Mouse (Mus musculus) megakaryocyte-erythroid progenitor cell, adult 5 weeks (primary cell): ENCODE measurements around the gene Sobp. TPM values are rescaled to one million over a fixed set of nuclear protein-coding genes. Genes with fewer than 3 reads are reported as not detected.

Source experiments
- polyA plus RNA-seq: library from polyadenylated mRNA; stranded (reverse); fragments of >175 nt; gene quantifications from 2 replicates; pipeline ENCODE4 v1.2.3, GENCODE M21; 2012

The Sobp gene
- polyA plus RNA-seq = 0.40 and 0.57 TPM in 2 replicates

DNA sequence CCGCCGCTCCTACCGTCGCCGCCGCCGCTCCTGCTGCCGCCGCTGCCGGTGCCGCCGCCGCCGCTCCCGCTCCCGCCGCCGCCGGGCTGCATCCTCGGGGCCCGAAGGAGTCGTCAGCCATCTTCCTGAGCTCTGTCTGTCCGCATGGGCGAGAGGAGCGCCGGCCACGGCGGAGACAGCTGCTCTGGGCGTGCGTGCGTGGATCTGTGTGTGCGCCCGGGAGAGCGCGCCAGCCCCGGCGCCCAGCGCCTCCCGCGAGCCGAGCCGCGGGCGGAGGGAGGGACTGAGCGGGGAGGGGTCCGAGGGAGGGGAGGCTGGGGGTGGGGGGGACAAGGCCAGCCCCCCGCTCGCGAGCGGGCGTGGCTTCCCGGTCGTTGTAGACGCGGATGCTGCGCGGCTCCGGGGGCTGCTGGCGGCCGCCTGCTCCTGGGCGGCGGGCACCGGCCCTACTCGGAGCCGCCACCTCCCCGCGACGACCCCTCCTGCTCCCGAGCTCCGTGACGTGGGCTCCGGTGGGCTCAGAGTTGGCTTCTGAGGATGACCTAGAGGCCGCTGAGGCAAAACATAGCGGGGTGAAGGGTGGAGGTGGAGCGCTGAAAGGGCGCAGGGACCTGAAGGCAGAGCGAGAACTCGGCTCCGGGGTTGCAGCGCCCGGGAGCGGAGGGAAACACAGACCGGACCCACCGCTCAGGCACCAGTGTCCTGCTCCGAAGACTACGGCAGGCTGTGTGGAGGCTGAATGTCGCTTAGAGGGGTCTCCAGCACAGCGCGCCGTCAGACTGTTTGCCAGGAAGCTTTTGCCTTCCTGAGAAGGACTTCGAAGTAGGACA is at the start of gene Sobp, which contains the start of gene 9030612E09Rik:
Gene Sobp, minus strand, starts transcription at position 205 of the 830 bp plus-strand sequence.
Gene 9030612E09Rik, plus strand, starts transcription at position 379 of the 830 bp plus-strand sequence.

DNA sequence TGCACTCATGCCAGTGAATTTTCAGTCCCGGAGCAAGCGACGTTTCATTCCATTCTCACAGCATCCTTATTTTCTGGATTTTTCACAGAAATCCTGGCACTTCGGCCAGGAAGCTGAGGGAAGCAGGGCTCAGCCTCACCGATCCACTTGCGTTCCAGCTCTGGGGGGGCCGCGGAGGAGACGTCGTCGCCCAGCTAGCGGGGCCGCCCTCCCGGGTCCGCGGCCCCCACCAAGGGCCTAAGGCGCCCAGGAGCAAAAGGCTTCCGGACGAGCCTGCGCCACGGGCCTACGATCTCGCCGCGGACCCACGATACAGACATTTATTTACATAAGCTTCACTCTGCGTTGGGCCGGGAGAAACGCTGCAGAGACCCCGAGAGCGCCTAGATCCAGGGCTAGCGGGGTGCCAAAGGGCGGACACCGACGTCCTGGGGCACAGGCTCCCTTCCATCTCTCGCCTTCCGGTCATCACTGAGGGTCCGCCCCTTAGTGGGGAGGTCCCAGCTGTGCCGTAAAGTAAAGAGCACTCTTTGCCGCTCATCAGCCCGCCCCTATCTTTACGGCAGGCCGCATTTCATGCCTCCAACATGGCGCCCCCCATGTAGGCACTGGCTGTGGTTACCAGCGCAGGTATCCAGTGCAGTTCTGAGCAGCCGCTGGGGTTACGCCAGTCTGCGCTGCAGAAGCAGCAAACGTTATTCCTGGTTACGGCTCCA is 46.7 kb upstream of the Sobp start, which contains the start of gene Pdss2:
Gene Pdss2, plus strand, starts transcription at position 577 of the 716 bp plus-strand sequence.

Other genes with a start within 250 kb of the Sobp start
- gene 9030612E09Rik, start 174 bp upstream of the Sobp start, polyA plus RNA-seq = not detected in 2 replicates
- gene Pdss2, start 47.0 kb upstream of the Sobp start, polyA plus RNA-seq = 4.6 and 5.8 TPM in 2 replicates